Mouse (Mus musculus) c-Kit-positive CD71-positive TER-119-positive erythroid progenitor cells, embryonic 14.5 days (primary cell): ENCODE results near the gene Fam207a.

Source experiments
- DNase-seq: peaks from one replicate; pipeline ENCODE4 v3.0.0-alpha.2; 2013; ENCODE audit warnings: low spot score

The Fam207a gene

GRCm38 (mm10) chr10:77455251-77456010 lies 60.2 kb downstream of the Fam207a start:
- no peak for DNase-seq

DNA sequence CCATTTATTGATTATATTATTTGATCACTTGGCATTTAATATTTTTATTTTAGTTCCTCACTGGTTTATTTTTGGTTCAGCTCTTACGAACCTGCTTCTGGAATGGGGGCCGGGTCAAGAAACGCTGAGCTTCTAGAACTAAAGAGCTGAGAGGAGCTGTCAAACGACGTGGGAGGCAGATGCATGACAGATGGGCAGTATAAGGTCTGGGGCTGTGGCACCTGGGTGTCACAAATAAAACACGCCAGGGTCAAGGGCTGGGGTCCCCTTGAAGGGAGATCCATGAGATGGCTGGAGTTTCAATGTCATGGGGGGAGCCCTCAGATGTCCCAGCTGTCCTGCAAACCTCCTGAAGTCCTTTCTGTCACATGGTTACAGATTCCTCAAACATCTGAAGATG lies 60.8 kb downstream of the Fam207a start:
- DNase-seq: no peak

GRCm38 (mm10) chr10:77451822-77452221 lies 63.8 kb downstream of the Fam207a start:
- no peak for DNase-seq

DNA sequence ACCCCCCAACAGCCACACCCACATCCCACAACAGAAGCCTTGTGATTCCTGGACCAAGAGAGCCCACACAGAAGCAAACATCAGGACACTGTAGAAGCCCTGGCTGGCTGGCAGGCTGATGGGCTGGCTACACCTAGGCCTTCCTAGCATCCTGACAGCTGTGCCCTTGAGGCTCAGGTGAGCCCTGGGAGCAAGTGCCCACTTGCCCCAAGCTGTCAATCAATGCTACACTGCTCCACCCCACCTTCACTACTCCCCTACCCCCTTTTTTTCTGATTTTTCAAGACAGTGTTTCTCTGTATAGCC lies 65.5 kb downstream of the Fam207a start:
- DNase-seq: no peak

DNA sequence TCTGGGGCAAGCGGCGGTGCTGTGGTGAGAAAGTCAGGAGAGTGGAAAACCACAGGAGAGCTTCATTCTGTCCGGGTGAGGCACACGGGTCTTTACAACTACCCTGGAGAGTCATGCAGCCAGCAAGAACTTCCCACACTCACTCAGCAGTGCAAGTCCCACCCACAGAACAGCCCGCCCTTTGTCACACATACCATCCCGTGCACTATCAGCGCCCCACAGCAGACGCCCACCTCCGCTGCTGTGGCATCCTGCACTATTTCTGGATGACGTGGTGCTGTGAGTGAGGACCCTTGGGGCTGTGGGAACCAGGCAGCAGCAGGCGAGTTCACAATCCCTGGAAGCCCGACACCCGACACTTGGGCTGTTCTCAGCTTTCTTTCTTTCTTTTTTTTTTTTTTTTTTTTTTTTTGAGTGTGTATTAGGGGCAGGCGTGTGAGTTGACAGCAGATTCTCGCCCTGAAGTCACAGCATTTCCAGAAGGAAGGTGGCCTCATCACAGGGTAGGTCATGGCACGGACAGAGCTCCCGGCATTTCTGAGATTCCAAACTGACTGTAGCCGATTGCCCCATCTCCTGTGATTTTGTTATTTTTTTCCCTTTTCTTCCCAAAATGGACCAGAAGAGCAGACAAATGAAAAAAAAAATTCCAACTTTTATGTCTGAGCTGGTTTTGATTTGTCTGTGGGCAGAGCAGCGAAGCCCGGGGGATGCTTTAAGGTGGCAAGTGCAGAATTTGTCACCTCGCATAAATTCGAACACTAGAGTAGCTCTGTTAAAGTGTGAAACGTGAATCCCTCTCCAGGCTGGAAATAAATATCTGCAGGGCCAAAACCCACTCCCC lies 66.0 kb downstream of the Fam207a start:
- DNase-seq: no peak

DNA sequence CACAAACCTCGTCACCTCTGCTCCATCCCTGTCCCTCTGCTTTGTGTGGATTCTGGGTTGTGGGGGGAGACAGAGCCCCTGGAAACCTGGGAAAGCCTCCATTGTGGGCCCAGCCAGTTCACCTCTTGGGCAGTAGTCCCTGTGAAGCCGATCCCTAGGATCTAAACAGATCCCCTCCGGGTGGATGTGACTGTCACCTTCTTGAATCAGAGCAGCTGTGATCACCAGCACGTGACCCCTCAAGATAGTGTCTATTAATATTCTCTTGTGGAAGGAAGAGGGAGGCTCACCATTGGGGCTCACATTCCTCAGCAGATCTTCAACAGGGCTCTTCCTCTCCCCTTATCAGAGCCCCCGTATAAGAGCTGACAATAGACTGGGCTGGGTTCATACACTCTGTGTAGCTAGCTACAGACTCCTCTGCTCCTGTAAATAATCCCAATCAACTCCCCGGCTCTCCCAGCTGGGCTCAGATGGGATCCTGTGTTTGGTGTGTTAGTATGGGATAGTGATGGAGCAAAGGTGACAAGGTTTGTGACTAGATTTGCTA lies 66.8 kb downstream of the Fam207a start:
- DNase-seq: no peak

DNA sequence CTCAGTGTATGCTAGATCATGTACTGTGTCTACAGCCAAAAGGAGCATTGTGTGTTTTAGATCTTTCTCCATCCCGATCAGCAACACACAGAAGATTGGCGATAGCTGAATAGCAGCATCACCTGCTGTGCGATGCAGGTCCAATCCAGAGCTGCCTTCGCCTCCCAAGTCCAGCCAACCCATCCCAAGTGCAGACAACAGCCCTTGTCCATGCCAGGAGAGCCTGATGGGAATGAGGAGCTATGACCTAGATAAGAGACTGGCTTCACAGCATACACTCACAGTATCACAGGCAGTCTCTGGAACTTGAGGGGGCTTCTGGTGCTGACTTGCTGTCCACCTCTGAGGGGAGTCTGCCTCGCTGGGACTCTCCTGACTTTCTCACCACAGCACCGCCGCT lies 67.4 kb downstream of the Fam207a start:
- DNase-seq: no peak

GRCm38 (mm10) chr10:77447755-77448154 lies 67.8 kb downstream of the Fam207a start:
- no peak for DNase-seq

- no peak for DNase-seq
Measured at GRCm38 (mm10) chr10:77442250-77442649, 73.3 kb downstream of the Fam207a start.

DNA sequence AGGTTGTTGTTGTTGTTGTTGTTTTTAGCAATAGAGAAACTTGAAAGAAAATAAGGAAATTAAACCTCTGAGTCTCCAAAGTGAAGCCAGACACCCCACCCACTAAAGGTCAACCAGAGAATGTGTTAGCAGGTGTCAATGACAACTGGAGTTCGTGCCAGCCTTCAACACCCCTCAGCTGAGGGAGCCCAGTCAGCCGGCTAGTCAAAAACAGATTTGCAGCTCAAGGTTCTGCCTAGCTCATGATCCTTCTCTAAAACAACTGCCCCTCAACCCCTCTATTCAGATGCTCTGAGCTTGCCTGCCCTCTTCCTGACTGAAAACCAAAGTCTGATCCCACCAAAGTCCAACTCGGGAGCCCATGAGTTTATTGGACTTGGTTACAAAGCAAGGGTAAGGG lies 73.8 kb downstream of the Fam207a start:
- no peak for DNase-seq

- no peak for DNase-seq
Measured at GRCm38 (mm10) chr10:77440841-77441755, 74.5 kb downstream of the Fam207a start.

GRCm38 (mm10) chr10:77440286-77440685 lies 75.3 kb downstream of the Fam207a start:
- DNase-seq: no peak

- DNase-seq: no peak
Measured at GRCm38 (mm10) chr10:77439026-77439425, 76.6 kb downstream of the Fam207a start.

GRCm38 (mm10) chr10:77438021-77438420 lies 77.6 kb downstream of the Fam207a start:
- DNase-seq: no peak
